9 mouse cellular contexts compared by ENCODE assay signal in the genomic region with DNA sequence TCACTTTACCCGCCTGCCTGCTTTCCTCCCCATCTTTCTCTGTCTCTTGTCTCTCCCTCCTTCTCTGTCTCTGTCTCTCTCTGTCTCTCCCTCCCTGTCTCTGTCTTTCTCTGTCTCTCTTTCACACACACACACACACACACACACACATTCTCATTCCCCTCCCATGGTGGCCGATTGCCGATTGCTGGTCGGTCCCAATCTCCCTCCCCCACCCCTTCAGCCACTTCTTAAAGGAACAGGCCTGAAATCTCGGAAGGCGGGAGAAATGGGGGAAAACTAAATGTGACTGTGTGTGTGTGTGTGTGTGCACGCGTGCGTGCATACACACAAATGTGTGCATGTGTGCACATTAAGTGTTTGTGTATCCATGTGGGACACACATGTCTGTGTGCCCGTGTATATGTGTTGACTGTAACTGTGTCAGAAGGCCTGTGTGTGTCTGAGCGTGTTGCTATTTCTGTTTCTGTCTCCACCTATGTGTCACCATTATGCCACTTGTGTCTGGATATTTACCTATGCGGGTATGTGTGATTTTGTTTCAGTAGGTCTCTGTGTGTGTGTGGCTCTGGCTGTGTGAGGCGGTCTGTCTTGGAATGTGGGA. TPM values are rescaled to one million over a fixed set of nuclear protein-coding genes. Genes with fewer than 3 reads are reported as not detected.
DNase-seq lines count a peak whose midpoint lies in the region; ATAC-seq lines count a peak whose summit lies in the region.
"Had no signal": no experiment of that assay in that cellular context is flagged by ENCODE, and none has a peak within 500 bp of the region (broad histone marks: within the 10 kb centered on the region; RNA-seq: fewer than 3 reads in every experiment).

No protein-coding gene starts in this region.

- WGBS in kidney, embryonic 16.5 days: 45% methylated on average over 13 of the region's 13 CpGs
- WGBS in hindbrain, embryonic 11.5 days: 24% methylated on average over 13 of the region's 13 CpGs
- 33% methylated on average over 12 of the region's 13 CpGs for WGBS in neural tube, embryonic 11.5 days

- peak overlapping the region; percentile 55 for H3K4me2 ChIP-seq in kidney, embryonic 16.5 days (replicated peaks; ENCODE audit: low read depth, low read length)
- H3K4me2 ChIP-seq in hindbrain, embryonic 11.5 days (replicated peaks; ENCODE audit: low read depth, low read length): peak overlapping the region; percentile 36
- H3K4me2 ChIP-seq in neural tube, embryonic 11.5 days (ENCODE audit: low read depth): peak overlapping the region; percentile 46

- peaks cover 8% of the 10 kb centered on the region; the same call in 1 of the 2 replicates for H3K36me3 ChIP-seq in kidney, embryonic 16.5 days (ENCODE audit: insufficient read depth, low read length)
- H3K36me3 ChIP-seq in hindbrain, embryonic 11.5 days (ENCODE audit: control insufficient read depth, insufficient read depth, low read length): peaks cover 3% of the 10 kb centered on the region; the same call in 1 of the 2 replicates
- no peaks in the 10 kb centered on the region; the same call in 1 of the 2 replicates for H3K36me3 ChIP-seq in neural tube, embryonic 11.5 days (ENCODE audit: control insufficient read depth, insufficient read depth, low read length)

- H3K27ac ChIP-seq in kidney, embryonic 16.5 days (ENCODE audit: low read length): no peak overlapping the region
- H3K27ac ChIP-seq in hindbrain, embryonic 11.5 days (ENCODE audit: low read depth, low read length): no peak overlapping the region
- peak overlapping the region; percentile 20; the same call in 1 of the 2 replicates for H3K27ac ChIP-seq in neural tube, embryonic 11.5 days (ENCODE audit: low read depth, low read length)
- H3K27ac ChIP-seq: liver, embryonic 14.5 days had no signal

- H3K9ac ChIP-seq in kidney, embryonic 16.5 days (replicated peaks; ENCODE audit: low read length): peak overlapping the region; percentile 22; the same call in 1 of the 2 replicates
- peak overlapping the region; percentile 53 for H3K9ac ChIP-seq in hindbrain, embryonic 11.5 days (ENCODE audit: low read depth, low read length)
- H3K9ac ChIP-seq in neural tube, embryonic 11.5 days (ENCODE audit: low read length): 0 out of 2 replicates have a peak overlapping the region, but pooled peaks have one; percentile 23
- H3K9ac ChIP-seq: liver, embryonic 14.5 days had no signal

- H3K27me3 ChIP-seq in kidney, embryonic 16.5 days (ENCODE audit: insufficient read depth, low read length): peaks cover 12% of the 10 kb centered on the region; the same call in 1 of the 2 replicates
- no peaks in the 10 kb centered on the region; the same call in 1 of the 2 replicates for H3K27me3 ChIP-seq in hindbrain, embryonic 11.5 days (ENCODE audit: control insufficient read depth, insufficient read depth, low read length)
- 0 out of 2 replicates have a peak, but pooled peaks cover 3% of the 10 kb centered on the region for H3K27me3 ChIP-seq in neural tube, embryonic 11.5 days (ENCODE audit: control insufficient read depth, insufficient read depth, low read length)

- no peak for DNase-seq in kidney, adult 8-10 months
- DNase-seq in embryo, embryonic 9.5 days (ENCODE audit: extremely low spot score): peak; percentile 45
- DNase-seq in hindbrain, embryonic 11.5 days (ENCODE audit: low spot score): no peak
- DNase-seq in neural tube, embryonic 11.5 days (ENCODE audit: low spot score): peak; percentile 53
- DNase-seq in right cerebral cortex, postnatal 14 days: no peak
- DNase-seq in B cell, adult 2 months: no peak
- no peak for DNase-seq in layer of hippocampus, postnatal 25 days (ENCODE audit: extremely low spot score in 1 of 2, low spot score in 1 of 2)

- no peaks in the 10 kb centered on the region for H3K9me3 ChIP-seq in kidney, embryonic 16.5 days (ENCODE audit: low read length)
- H3K9me3 ChIP-seq in hindbrain, embryonic 11.5 days (ENCODE audit: control insufficient read depth, low read length): no peaks in the 10 kb centered on the region
- no peaks in the 10 kb centered on the region for H3K9me3 ChIP-seq in neural tube, embryonic 11.5 days (ENCODE audit: control insufficient read depth, low read length)

- H3K4me3 ChIP-seq in kidney, embryonic 16.5 days (ENCODE audit: low read length): peak overlapping the region; percentile 40
- peak overlapping the region; percentile 40 for H3K4me3 ChIP-seq in hindbrain, embryonic 11.5 days (ENCODE audit: low read depth, low read length)
- H3K4me3 ChIP-seq in neural tube, embryonic 11.5 days (ENCODE audit: low read depth, low read length): peak overlapping the region; percentile 37

- 0 out of 2 replicates have a peak, but pooled peaks have one; percentile 9 for ATAC-seq in kidney, embryonic 16.5 days (ENCODE audit: low FRiP score, low TSS enrichment)
- peak; percentile 62; the same call in 1 of the 2 replicates for ATAC-seq in hindbrain, embryonic 11.5 days (ENCODE audit: low FRiP score)
- ATAC-seq in neural tube, embryonic 11.5 days (ENCODE audit: insufficient read depth, low FRiP score, low TSS enrichment): peak; percentile 21; the same call in 1 of the 2 replicates

- H3K4me1 ChIP-seq in kidney, embryonic 16.5 days (ENCODE audit: insufficient read depth, low read length): no peaks in the 10 kb centered on the region
- no peaks in the 10 kb centered on the region for H3K4me1 ChIP-seq in hindbrain, embryonic 11.5 days (replicated peaks; ENCODE audit: control insufficient read depth, insufficient read depth, low read length)
- H3K4me1 ChIP-seq in neural tube, embryonic 11.5 days (ENCODE audit: control insufficient read depth, insufficient read depth, low read length): no peaks in the 10 kb centered on the region

RNA-seq across cellular contexts. Expression of a gene that starts 1.6 kb away (rescaled TPM):
- 6.8 and 7.5 TPM in 2 replicates for polyA plus RNA-seq in kidney, embryonic 16.5 days (2015; fragmentation: Nextera tagmentation; extraction: Ambion mirVana)
- 24.5 and 29.1 TPM in 2 replicates for polyA plus RNA-seq in hindbrain, embryonic 11.5 days (2014; fragmentation: Nextera tagmentation; extraction: Ambion mirVana)
- 24.0 and 25.1 TPM in 2 replicates for polyA plus RNA-seq in neural tube, embryonic 11.5 days (2014; fragmentation: Nextera tagmentation; extraction: Ambion mirVana)
- 100 to 1,000 TPM; 194 to 212 TPM for total RNA-seq in layer of hippocampus, postnatal 25 days (2021)

RNA-seq across cellular contexts. Expression of a gene that starts 26.7 kb away (rescaled TPM):
- polyA plus RNA-seq in kidney, embryonic 16.5 days (2015; fragmentation: Nextera tagmentation; extraction: Ambion mirVana): 40.8 and 42.3 TPM in 2 replicates
- 39.0 and 44.3 TPM in 2 replicates for polyA plus RNA-seq in hindbrain, embryonic 11.5 days (2014; fragmentation: Nextera tagmentation; extraction: Ambion mirVana)
- 37.1 and 41.2 TPM in 2 replicates for polyA plus RNA-seq in neural tube, embryonic 11.5 days (2014; fragmentation: Nextera tagmentation; extraction: Ambion mirVana)
- total RNA-seq in layer of hippocampus, postnatal 25 days (2021): 10 to 100 TPM; 21.2 to 39.4 TPM

RNA-seq across cellular contexts. Expression of a gene that starts 31.7 kb away (rescaled TPM):
- polyA plus RNA-seq in kidney, embryonic 16.5 days (2015; fragmentation: Nextera tagmentation; extraction: Ambion mirVana): not detected in 2 replicates
- not detected in 2 replicates for polyA plus RNA-seq in hindbrain, embryonic 11.5 days (2014; fragmentation: Nextera tagmentation; extraction: Ambion mirVana)
- polyA plus RNA-seq in neural tube, embryonic 11.5 days (2014; fragmentation: Nextera tagmentation; extraction: Ambion mirVana): not detected in 2 replicates
- total RNA-seq in layer of hippocampus, postnatal 25 days (2021): not detected
- polyA plus RNA-seq: liver, embryonic 14.5 days had no signal

RNA-seq across cellular contexts. Expression of a gene that starts 32.5 kb away (rescaled TPM):
- polyA plus RNA-seq in kidney, embryonic 16.5 days (2015; fragmentation: Nextera tagmentation; extraction: Ambion mirVana): 26.0 and 26.5 TPM in 2 replicates
- polyA plus RNA-seq in hindbrain, embryonic 11.5 days (2014; fragmentation: Nextera tagmentation; extraction: Ambion mirVana): 3.6 TPM in 2 replicates
- 4.2 and 4.4 TPM in 2 replicates for polyA plus RNA-seq in neural tube, embryonic 11.5 days (2014; fragmentation: Nextera tagmentation; extraction: Ambion mirVana)
- total RNA-seq in layer of hippocampus, postnatal 25 days (2021): 1 to 10 TPM; 1.3 to 1.4 TPM

RNA-seq across cellular contexts. Expression of a gene that starts 36.7 kb away (rescaled TPM):
- polyA plus RNA-seq in kidney, embryonic 16.5 days (2015; fragmentation: Nextera tagmentation; extraction: Ambion mirVana): not detected in 2 replicates
- not detected in 2 replicates for polyA plus RNA-seq in hindbrain, embryonic 11.5 days (2014; fragmentation: Nextera tagmentation; extraction: Ambion mirVana)
- not detected in 2 replicates for polyA plus RNA-seq in neural tube, embryonic 11.5 days (2014; fragmentation: Nextera tagmentation; extraction: Ambion mirVana)
- total RNA-seq in layer of hippocampus, postnatal 25 days (2021): not detected
- polyA plus RNA-seq: liver, embryonic 14.5 days had no signal

Comparison
In these comparisons a context has a peak if more than half of its experiments do, and no peak if none do; other contexts are left out.
1. ATAC-seq: peak in every context shown above with its lines; median percentile 62 in hindbrain, embryonic 11.5 days; 21 in neural tube, embryonic 11.5 days; 9 in kidney, embryonic 16.5 days.
2. DNase-seq: peak in embryo, embryonic 9.5 days (single experiment) and neural tube, embryonic 11.5 days (single experiment); none in kidney, adult 8-10 months (0 of 2), hindbrain, embryonic 11.5 days (single experiment), right cerebral cortex, postnatal 14 days (single experiment), B cell, adult 2 months (0 of 2) and layer of hippocampus, postnatal 25 days (0 of 2).
3. Peak in every context shown above with its lines, with median percentiles within 50 percentile points of each other: H3K4me2 ChIP-seq, H3K4me3 ChIP-seq and H3K9ac ChIP-seq.